Mouse (Mus musculus) lung, embryonic 15.5 days (tissue): Measurements from ENCODE around the gene Serpina3i. TPM values are rescaled to one million over a fixed set of nuclear protein-coding genes. Genes with fewer than 3 reads are reported as not detected.
"Not testable (repeated sequence)": the region's sequence is repeated elsewhere in the genome, so short reads cannot be mapped to it uniquely, and the experiment has no call there.

Experiments used
- ATAC-seq: fragments of 200-750 bp; cut with Nextera tagmentation; 2 replicates; pipeline ENCODE4 v1.8.0; 2017; ENCODE audit warnings: moderate number of reproducible peaks, borderline replicate concordance; ENCODE audit not compliant: low FRiP score, low TSS enrichment; ENCODE audit errors: extremely low read depth
- H3K27ac ChIP-seq: fragments of 300-500 bp; sonication (generic); 2 replicates; pipeline ENCODE4 v1.5.1; 2015; ENCODE audit warnings: moderate library complexity, mild to moderate bottlenecking, inconsistent platforms
- H3K27me3 ChIP-seq: fragments of 300-500 bp; sonication (generic); 2 replicates; pipeline ENCODE4 v1.6.1; 2015; ENCODE audit warnings: inconsistent platforms
- H3K36me3 ChIP-seq: fragments of 300-500 bp; sonication (generic); 2 replicates; pipeline ENCODE4 v1.6.1; 2015; ENCODE audit warnings: inconsistent platforms
- H3K4me1 ChIP-seq: fragments of 300-500 bp; sonication (generic); 2 replicates; pipeline ENCODE4 v1.6.1; 2015; ENCODE audit warnings: inconsistent platforms
- H3K4me2 ChIP-seq: fragments of 300-500 bp; sonication (generic); 2 replicates; pipeline ENCODE4 v1.6.1; 2015; ENCODE audit warnings: inconsistent platforms, mild to moderate bottlenecking, moderate library complexity
- H3K4me3 ChIP-seq: fragments of 300-500 bp; sonication (generic); 2 replicates; pipeline ENCODE4 v1.5.1; 2015; ENCODE audit warnings: mild to moderate bottlenecking, inconsistent platforms
- H3K9ac ChIP-seq: fragments of 300-500 bp; sonication (generic); 2 replicates; pipeline ENCODE4 v1.6.1; 2015; ENCODE audit warnings: inconsistent platforms
- H3K9me3 ChIP-seq: fragments of 300-500 bp; sonication (generic); 2 replicates; pipeline ENCODE4 v1.6.1; 2016; ENCODE audit warnings: inconsistent platforms
- WGBS: fragments of 180-500 bp; shearing (Covaris S2); methylation state at CpG from one replicate; pipeline ENCODE4 v1.1.7; 2015; 5-methylcytosine and 5-hydroxymethylcytosine counted together
- polyA plus RNA-seq: library from polyadenylated mRNA; unstranded; fragments of >200 nt; fragmentation: Nextera tagmentation; extraction: Ambion mirVana; gene quantifications from 2 replicates; pipeline ENCODE4 v1.2.1, GENCODE M21; 2015

Serpina3i gene
- polyA plus RNA-seq, result 0.19 and 0.65 TPM in 2 replicates

GRCm38 (mm10) chr12:104262863-104263262, at the start of gene Serpina3i:
Gene Serpina3i, plus strand, starts transcription at chr12:104263122.
- Histone ChIP-seq H3K9me3 (no peaks in the 10 kb centered on the region), H3K9ac (no peak within 1 kb of the TSS), H3K4me2 (no peak within 1 kb of the TSS), H3K27ac (no peak within 1 kb of the TSS), H3K4me1 (no peaks in the 10 kb centered on the region), H3K36me3 (no peaks in the 10 kb centered on the region), H3K4me3 (no peak within 1 kb of the TSS), H3K27me3 (no peaks in the 10 kb centered on the region)
- ATAC-seq, result no peak

GRCm38 (mm10) chr12:104213689-104214444, 49.1 kb upstream of the Serpina3i start:
- no peak overlapping the region for H3K9ac ChIP-seq
- no peak overlapping the region for H3K4me3 ChIP-seq
- 66% methylated on average over 2 of the region's 2 CpGs for WGBS
- no peak overlapping the region for H3K27ac ChIP-seq
- no peaks in the 10 kb centered on the region for H3K9me3 ChIP-seq
- no peak for ATAC-seq
- no peaks in the 10 kb centered on the region for H3K36me3 ChIP-seq
- H3K27me3 ChIP-seq, result no peaks in the 10 kb centered on the region
- no peak overlapping the region for H3K4me2 ChIP-seq
- H3K4me1 ChIP-seq, result no peaks in the 10 kb centered on the region

DNA sequence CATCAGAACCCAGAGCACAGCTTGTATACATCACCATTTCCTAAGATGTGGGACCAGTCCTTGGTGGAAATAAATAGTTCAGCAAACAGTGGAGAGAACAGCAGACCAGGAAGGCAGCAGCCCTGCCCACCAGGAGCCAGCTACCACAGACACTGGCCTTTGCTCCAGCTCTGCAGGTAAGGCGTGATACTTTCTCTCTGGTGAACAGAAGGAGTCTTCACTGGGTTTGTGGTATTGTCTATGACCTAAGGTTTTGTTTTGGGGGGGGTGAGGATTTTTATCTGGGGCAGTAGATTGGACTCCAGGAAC, 48.5 kb upstream of the Serpina3i start, which contains the start of gene Serpina3f:
Gene Serpina3f, plus strand, starts transcription at position 100 of the 309 bp plus-strand sequence.
- WGBS, result 63% methylated on average over 1 of the region's 1 CpGs
- ATAC-seq, result no peak
- Histone ChIP-seq H3K4me2 (no peak within 1 kb of the TSS), H3K9ac (no peak within 1 kb of the TSS), H3K4me3 (no peak within 1 kb of the TSS), H3K36me3 (no peaks in the 10 kb centered on the region), H3K27ac (no peak within 1 kb of the TSS), H3K27me3 (no peaks in the 10 kb centered on the region), H3K4me1 (no peaks in the 10 kb centered on the region), H3K9me3 (no peaks in the 10 kb centered on the region)

GRCm38 (mm10) chr12:104215249-104215648, 47.7 kb upstream of the Serpina3i start:
- H3K9ac ChIP-seq, result no peak overlapping the region

DNA sequence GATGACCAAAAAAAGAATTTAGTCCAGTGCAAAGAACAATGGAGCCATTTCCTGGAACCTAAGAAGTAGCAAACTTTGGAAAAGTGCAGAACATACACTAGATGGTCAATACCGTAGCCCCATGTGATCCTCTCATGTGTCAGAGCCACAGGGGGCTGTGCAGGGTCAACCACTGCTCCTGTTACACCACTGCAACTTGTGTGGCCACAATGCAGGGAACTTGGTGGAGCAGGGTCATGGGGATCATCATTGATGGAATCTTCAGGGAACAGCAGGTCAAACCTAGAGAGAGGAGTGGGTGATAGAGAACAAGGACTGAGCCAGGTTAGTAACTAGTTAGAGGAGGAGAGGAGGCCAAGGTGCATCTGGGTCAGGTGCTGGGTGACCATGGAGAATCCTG, 41.3 kb upstream of the Serpina3i start:
- Histone ChIP-seq H3K4me1 (no peaks in the 10 kb centered on the region), H3K4me2 (no peak overlapping the region), H3K9ac (no peak overlapping the region), H3K36me3 (no peaks in the 10 kb centered on the region), H3K4me3 (no peak overlapping the region), H3K9me3 (no peaks in the 10 kb centered on the region), H3K27me3 (no peaks in the 10 kb centered on the region), H3K27ac (no peak overlapping the region)
- WGBS, result 48% methylated on average over 1 of the region's 1 CpGs
- ATAC-seq, result no peak

More at GRCm38 (mm10) chr12:104215249-104215648, 47.7 kb upstream of the Serpina3i start:
- Histone ChIP-seq H3K27me3 (no peaks in the 10 kb centered on the region), H3K27ac (no peak overlapping the region), H3K4me3 (no peak overlapping the region), H3K4me1 (no peaks in the 10 kb centered on the region), H3K36me3 (no peaks in the 10 kb centered on the region), H3K9me3 (no peaks in the 10 kb centered on the region), H3K4me2 (no peak overlapping the region)
- no peak for ATAC-seq
- 75% methylated on average over 1 of the region's 1 CpGs for WGBS

GRCm38 (mm10) chr12:104223690-104224089, 39.2 kb upstream of the Serpina3i start:
- 29% methylated on average over 1 of the region's 1 CpGs for WGBS

DNA sequence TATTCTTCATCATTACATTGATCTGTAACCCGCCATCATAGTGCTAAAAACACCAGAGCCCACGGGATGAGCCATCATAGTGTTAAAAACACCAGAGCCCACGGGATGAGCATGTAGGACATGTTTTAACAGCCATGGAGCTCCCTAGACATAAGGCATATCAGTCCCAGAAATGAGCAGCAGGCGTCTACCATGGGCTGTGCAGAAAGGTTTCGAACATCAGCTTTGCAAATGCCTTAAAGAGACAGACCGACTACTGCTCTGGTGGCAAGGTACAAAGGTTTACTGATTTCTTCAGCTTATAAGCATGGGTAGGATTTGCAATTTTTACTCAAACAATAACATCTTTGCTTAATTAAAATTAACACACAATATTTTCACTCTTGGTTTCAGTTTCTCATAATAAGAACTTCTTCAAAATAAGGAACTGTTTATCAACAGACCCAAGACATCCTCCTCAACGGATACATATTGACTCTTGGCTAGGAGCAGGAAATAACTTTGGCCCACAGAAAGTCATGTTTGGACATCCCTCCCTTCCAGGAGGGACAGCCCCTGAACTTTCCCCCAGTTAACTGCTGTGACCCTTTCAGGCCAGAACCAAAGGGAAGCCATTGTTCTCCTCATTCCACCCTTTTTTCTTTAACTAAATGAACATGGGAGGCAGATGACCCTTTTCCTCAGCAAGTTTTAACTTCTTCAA, 38.2 kb upstream of the Serpina3i start:
- WGBS, result 61% methylated on average over 7 of the region's 7 CpGs

More at GRCm38 (mm10) chr12:104223690-104224089, 39.2 kb upstream of the Serpina3i start:
- Histone ChIP-seq H3K9me3 (no peaks in the 10 kb centered on the region), H3K27ac (no peak overlapping the region), H3K27me3 (no peaks in the 10 kb centered on the region), H3K4me3 (no peak overlapping the region), H3K36me3 (no peaks in the 10 kb centered on the region), H3K4me2 (no peak overlapping the region), H3K4me1 (no peaks in the 10 kb centered on the region), H3K9ac (no peak overlapping the region)
- ATAC-seq, result no peak

DNA sequence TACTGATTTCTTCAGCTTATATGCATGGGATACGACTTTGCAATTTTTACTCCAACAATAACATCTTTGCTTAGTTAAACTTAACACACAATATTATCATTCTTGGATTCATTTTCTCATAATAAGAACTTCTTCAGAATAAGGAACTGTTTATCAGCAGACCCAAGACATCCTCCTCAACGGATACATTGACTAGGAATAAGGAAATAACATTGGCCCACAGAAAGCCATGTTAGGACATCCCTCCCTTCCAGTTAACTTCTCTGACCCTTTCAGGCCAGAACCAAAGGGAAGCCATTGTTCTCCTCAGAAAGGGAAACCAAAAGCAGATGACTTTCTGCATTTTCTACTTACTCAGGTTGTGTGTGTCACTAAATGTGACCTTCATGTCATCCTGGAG, 32.2 kb upstream of the Serpina3i start:
- ATAC-seq, result no peak
- H3K4me2 ChIP-seq, result no peak overlapping the region
- no peak overlapping the region for H3K9ac ChIP-seq
- H3K4me3 ChIP-seq, result no peak overlapping the region
- 60% methylated on average over 2 of the region's 2 CpGs for WGBS
- no peaks in the 10 kb centered on the region for H3K36me3 ChIP-seq
- no peak overlapping the region for H3K27ac ChIP-seq
- H3K4me1 ChIP-seq, result no peaks in the 10 kb centered on the region
- H3K9me3 ChIP-seq, result no peaks in the 10 kb centered on the region
- no peaks in the 10 kb centered on the region for H3K27me3 ChIP-seq

More for the DNA sequence above, 38.2 kb upstream of the Serpina3i start:
- H3K27ac ChIP-seq, result no peak overlapping the region
- H3K4me3 ChIP-seq, result no peak overlapping the region
- H3K9ac ChIP-seq, result no peak overlapping the region
- no peaks in the 10 kb centered on the region for H3K36me3 ChIP-seq
- no peaks in the 10 kb centered on the region for H3K4me1 ChIP-seq
- H3K4me2 ChIP-seq, result no peak overlapping the region
- no peaks in the 10 kb centered on the region for H3K9me3 ChIP-seq
- no peaks in the 10 kb centered on the region for H3K27me3 ChIP-seq
- ATAC-seq, result no peak

DNA sequence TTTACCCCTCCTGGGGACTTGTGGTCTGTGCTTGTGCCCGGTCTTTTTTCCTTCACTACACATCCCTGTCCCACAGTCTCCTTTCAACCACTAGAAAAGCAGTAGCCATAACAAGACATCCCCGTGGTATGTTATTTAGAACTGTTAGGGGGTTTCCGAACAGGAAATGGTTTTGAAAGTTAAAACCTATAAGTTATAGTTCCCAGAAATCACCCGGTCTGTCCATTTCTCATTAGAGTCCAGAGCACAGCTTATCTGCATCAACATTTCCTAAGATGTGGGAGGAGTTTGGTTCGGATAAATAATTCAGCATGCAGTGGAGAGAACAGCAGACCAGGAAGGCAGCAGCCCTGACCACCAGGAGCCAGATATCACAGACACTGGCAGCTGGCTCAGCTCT, 27.0 kb upstream of the Serpina3i start, which contains the start of gene Serpina3g:
Gene Serpina3g, plus strand, starts transcription at position 331 of the 400 bp plus-strand sequence.
- H3K4me3 ChIP-seq, result no peak within 1 kb of the TSS
- H3K9ac ChIP-seq, result no peak within 1 kb of the TSS
- H3K4me1 ChIP-seq, result no peaks in the 10 kb centered on the region
- H3K27me3 ChIP-seq, result no peaks in the 10 kb centered on the region
- no peak within 1 kb of the TSS for H3K27ac ChIP-seq
- H3K9me3 ChIP-seq, result no peaks in the 10 kb centered on the region
- H3K4me2 ChIP-seq, result no peak within 1 kb of the TSS
- 30% methylated on average over 5 of the region's 5 CpGs for WGBS
- ATAC-seq, result no peak
- H3K36me3 ChIP-seq, result no peaks in the 10 kb centered on the region

- H3K4me2 ChIP-seq, H3K9me3 ChIP-seq, H3K4me1 ChIP-seq, H3K27ac ChIP-seq, H3K27me3 ChIP-seq, H3K9ac ChIP-seq, ATAC-seq, H3K4me3 ChIP-seq, H3K36me3 ChIP-seq: not testable (repeated sequence)
- 72% methylated on average over 1 of the region's 1 CpGs for WGBS
Measured at GRCm38 (mm10) chr12:104238048-104238447, 24.9 kb upstream of the Serpina3i start.

DNA sequence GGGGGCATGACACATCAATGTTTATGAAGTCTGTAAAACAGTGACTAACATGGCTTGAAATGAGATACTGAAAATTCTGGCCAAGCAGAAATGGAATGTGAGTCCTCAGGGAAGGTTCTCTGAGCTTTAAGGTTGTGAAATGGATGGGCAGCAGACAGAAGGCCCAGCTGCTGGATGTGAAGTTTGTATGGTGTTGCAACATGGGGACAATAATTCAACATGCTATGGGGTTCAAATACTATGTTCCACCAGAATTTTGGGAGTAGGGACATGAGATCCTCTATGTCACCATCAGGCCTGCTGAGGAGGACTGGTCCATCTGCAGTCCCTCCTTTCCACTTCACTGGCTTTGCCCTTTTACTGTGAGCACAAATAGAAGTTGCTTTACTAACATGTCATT, 19.6 kb upstream of the Serpina3i start:
- Histone ChIP-seq H3K4me1 (no peaks in the 10 kb centered on the region), H3K9ac (no peak overlapping the region), H3K27ac (no peak overlapping the region), H3K4me2 (no peak overlapping the region), H3K36me3 (no peaks in the 10 kb centered on the region), H3K4me3 (no peak overlapping the region), H3K9me3 (no peaks in the 10 kb centered on the region), H3K27me3 (no peaks in the 10 kb centered on the region)
- no peak for ATAC-seq

- H3K9me3 ChIP-seq, result no peaks in the 10 kb centered on the region
- H3K9ac ChIP-seq, result no peak overlapping the region
- no peak overlapping the region for H3K4me2 ChIP-seq
- H3K27me3 ChIP-seq, result no peaks in the 10 kb centered on the region
- no peak overlapping the region for H3K4me3 ChIP-seq
- WGBS, result 88% methylated on average over 1 of the region's 1 CpGs
- H3K36me3 ChIP-seq, result no peaks in the 10 kb centered on the region
- ATAC-seq, result no peak
- no peaks in the 10 kb centered on the region for H3K4me1 ChIP-seq
- H3K27ac ChIP-seq, result no peak overlapping the region
Measured at GRCm38 (mm10) chr12:104245092-104245491, 17.8 kb upstream of the Serpina3i start.
